Mouse (Mus musculus) liver, embryonic 13.5 days (tissue): ENCODE measurements around the gene Mgl2. TPM values are rescaled to one million over a fixed set of nuclear protein-coding genes. Genes with fewer than 3 reads are reported as not detected.
A peak's percentile ranks its signal among the peaks of the same experiment; 100 is the strongest.

Experiments used
- ATAC-seq: fragments of 200-750 bp; cut with Nextera tagmentation; 2 replicates; pipeline ENCODE4 v1.8.0; 2017; ENCODE audit warnings: low read depth, mild to moderate bottlenecking, moderate number of reproducible peaks, moderate library complexity
- DNase-seq: peaks from one replicate; pipeline ENCODE4 v3.0.0; 2022
- H3K27ac ChIP-seq: fragments of 300-500 bp; sonication (generic); 2 replicates; pipeline ENCODE4 v1.5.1; 2015; ENCODE audit warnings: moderate library complexity, mild to moderate bottlenecking, inconsistent platforms
- H3K27me3 ChIP-seq: fragments of 300-500 bp; sonication (generic); 2 replicates; pipeline ENCODE4 v1.6.1; 2015; ENCODE audit warnings: mild to moderate bottlenecking, inconsistent platforms
- H3K36me3 ChIP-seq: fragments of 300-500 bp; sonication (generic); 2 replicates; pipeline ENCODE4 v1.6.1; 2015; ENCODE audit warnings: mild to moderate bottlenecking, inconsistent platforms
- H3K4me1 ChIP-seq: fragments of 300-500 bp; sonication (generic); replicated peaks from 2 replicates; pipeline ENCODE4 v1.6.1; 2015; ENCODE audit warnings: inconsistent platforms
- H3K4me2 ChIP-seq: fragments of 300-500 bp; sonication (generic); 2 replicates; pipeline ENCODE4 v1.6.1; 2015; ENCODE audit warnings: inconsistent platforms, mild to moderate bottlenecking, moderate library complexity
- H3K4me3 ChIP-seq: fragments of 300-500 bp; sonication (generic); replicated peaks from 2 replicates; pipeline ENCODE4 v1.5.1; 2015; ENCODE audit warnings: mild to moderate bottlenecking, inconsistent platforms
- H3K9ac ChIP-seq: fragments of 300-500 bp; sonication (generic); 2 replicates; pipeline ENCODE4 v1.6.1; 2015; ENCODE audit warnings: mild to moderate bottlenecking, inconsistent platforms
- H3K9me3 ChIP-seq: fragments of 300-500 bp; sonication (generic); replicated peaks from 2 replicates; pipeline ENCODE4 v1.6.1; 2016; ENCODE audit warnings: inconsistent platforms
- WGBS: fragments of 180-500 bp; shearing (Covaris S2); methylation state at CpG from one replicate; pipeline ENCODE4 v1.1.7; 2015; ENCODE audit not compliant: insufficient replicate concordance; 5-methylcytosine and 5-hydroxymethylcytosine counted together
- polyA plus RNA-seq: library from polyadenylated mRNA; unstranded; fragments of >200 nt; fragmentation: Nextera tagmentation; extraction: Ambion mirVana; gene quantifications from 2 replicates; pipeline ENCODE4 v1.2.1, GENCODE M21; 2015

Gene Mgl2
- polyA plus RNA-seq, 1 experiment from 2014 or later, result 1.2 TPM

DNA sequence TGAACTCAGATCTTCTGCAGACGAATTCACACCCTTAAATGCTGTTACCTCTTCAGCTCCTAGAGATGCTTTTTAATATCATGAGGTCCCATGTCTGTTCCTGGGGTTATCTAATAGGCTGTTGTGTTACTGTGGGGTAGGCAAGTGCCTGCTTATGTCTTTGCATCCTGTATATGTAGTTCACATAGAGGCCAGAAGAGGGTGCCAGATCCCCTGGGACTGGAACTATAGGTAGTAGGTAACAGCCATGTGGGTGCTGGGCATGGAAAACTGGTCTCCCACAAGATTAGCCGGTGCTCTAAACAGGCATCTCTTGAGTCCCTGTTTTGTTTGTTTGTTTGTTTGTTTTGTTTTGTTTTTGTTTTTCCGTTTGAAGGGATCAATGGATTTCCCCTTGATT lies 41.7 kb downstream of the Mgl2 start:
- Histone ChIP-seq H3K27ac (no peak overlapping the region), H3K27me3 (no peaks in the 10 kb centered on the region), H3K4me1 (no peaks in the 10 kb centered on the region), H3K36me3 (no peaks in the 10 kb centered on the region), H3K9me3 (no peaks in the 10 kb centered on the region), H3K4me2 (no peak overlapping the region), H3K9ac (no peak overlapping the region), H3K4me3 (no peak overlapping the region)
- 33% methylated on average over 3 of the region's 3 CpGs for WGBS
- DNase-seq (peak; percentile 23), ATAC-seq (no peak)

DNA sequence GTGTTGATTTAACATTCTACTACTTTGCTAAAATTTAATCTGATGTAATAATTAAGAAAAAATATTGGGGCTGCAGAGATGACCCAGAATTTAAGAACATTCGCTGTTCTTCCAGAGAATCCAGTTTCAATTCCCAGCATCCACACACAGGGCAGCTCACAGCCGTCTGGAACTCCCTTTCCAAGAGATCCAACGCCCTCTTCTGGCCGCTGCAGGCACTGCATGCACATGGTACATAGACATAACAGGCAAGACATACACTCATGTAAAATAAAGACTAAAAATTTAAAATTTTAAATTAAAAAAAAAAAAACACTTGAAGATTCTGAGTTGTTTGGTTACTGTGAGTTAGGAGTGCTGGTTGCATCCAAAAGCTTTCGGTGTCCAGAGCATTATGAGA lies 42.2 kb downstream of the Mgl2 start:
- Histone ChIP-seq H3K27ac (no peak overlapping the region), H3K4me2 (no peak overlapping the region), H3K27me3 (no peaks in the 10 kb centered on the region), H3K4me1 (no peaks in the 10 kb centered on the region), H3K4me3 (no peak overlapping the region), H3K9ac (no peak overlapping the region), H3K9me3 (no peaks in the 10 kb centered on the region), H3K36me3 (no peaks in the 10 kb centered on the region)
- ATAC-seq (no peak), DNase-seq (no peak)
- 43% methylated on average over 5 of the region's 5 CpGs for WGBS

DNA sequence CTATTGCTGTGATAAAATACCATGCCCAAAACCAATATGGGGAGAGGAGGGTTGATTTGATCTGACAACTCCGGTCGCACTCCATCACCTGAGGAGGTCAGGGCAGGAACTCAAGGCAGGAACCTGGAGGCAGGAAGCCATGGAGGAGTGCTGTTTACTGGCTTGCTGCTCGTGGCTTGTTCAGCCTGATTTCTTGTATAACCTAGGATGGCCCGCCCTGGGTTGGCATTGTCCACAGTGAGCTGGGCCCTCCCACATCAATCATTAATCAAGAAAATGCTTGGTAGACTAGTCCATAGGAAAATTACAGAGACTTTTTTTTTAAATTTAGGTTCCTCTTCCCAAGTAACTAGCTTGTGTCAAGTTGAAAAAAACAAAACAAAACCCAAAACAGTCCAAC lies 44.4 kb downstream of the Mgl2 start:
- H3K4me2 ChIP-seq, result no peak overlapping the region
- no peak overlapping the region for H3K9ac ChIP-seq
- no peak for DNase-seq
- 68% methylated on average over 4 of the region's 4 CpGs for WGBS
- no peaks in the 10 kb centered on the region for H3K4me1 ChIP-seq
- H3K36me3 ChIP-seq, result no peaks in the 10 kb centered on the region
- no peaks in the 10 kb centered on the region for H3K27me3 ChIP-seq
- no peak overlapping the region for H3K27ac ChIP-seq
- no peaks in the 10 kb centered on the region for H3K9me3 ChIP-seq
- no peak for ATAC-seq
- no peak overlapping the region for H3K4me3 ChIP-seq

DNA sequence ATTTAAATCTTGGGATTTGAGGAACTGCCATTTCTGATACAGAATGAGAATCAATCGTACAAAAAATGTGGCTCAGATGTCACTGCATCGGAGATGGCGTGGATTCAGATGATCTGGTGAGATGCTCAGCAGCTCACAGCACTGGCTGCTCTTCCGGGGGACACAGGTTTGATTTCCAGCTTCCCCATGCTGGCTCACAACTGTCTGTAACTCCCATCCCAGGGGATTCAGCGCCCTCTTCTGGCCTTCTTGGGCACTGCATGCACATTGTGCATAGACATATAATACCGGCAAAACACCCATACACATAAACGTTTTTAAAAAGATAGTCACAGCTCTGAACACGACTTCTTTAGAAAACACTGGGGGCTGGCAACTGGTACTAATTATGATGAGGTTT lies 47.5 kb downstream of the Mgl2 start:
- Histone ChIP-seq H3K9me3 (no peaks in the 10 kb centered on the region), H3K4me3 (no peak overlapping the region), H3K9ac (no peak overlapping the region), H3K27me3 (no peaks in the 10 kb centered on the region), H3K4me2 (no peak overlapping the region), H3K27ac (no peak overlapping the region), H3K36me3 (no peaks in the 10 kb centered on the region), H3K4me1 (no peaks in the 10 kb centered on the region)
- WGBS, result 58% methylated on average over 8 of the region's 8 CpGs
- DNase-seq (no peak), ATAC-seq (no peak)

DNA sequence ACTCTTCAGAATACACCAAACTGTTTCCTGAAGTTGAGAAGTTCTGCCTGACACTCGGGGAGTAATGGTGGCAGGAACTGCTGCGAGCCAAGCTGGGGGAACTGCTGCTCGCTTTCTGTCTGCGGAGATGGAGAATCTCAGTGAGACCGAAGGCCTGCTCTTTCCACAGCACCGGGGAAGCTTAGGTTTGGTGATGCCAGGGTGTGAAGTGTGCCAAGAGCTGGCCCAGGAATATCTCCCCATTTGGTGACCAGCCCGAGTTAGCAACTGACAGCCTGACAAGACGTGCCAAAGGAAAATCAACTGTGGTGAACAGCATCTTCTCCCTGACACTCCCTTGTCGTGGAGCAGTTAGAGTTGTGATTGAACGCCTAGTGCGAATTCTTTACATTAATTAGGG lies 48.2 kb downstream of the Mgl2 start:
- 72% methylated on average over 11 of the region's 11 CpGs for WGBS
- no peak for ATAC-seq

DNA sequence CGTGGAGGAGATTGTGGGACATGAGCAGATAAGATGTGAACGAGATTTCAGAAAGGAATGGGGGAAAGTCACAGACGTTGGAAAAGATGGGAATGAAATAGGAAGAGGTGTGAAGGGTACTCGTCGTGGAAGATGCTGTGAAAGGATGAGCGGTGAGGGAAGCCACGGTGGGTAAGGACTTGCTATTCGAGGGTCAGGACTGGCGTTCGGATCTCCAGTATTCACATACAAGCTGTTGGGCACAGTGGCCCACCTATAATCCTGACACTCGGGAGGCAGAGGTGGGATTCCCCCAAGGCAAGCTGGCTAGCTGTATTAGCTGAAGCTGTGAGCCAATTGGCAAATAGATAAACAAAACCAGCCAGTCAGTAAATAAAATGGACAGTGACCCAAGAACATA lies 48.6 kb downstream of the Mgl2 start:
- Histone ChIP-seq H3K27ac (no peak overlapping the region), H3K4me1 (no peaks in the 10 kb centered on the region), H3K4me2 (no peak overlapping the region), H3K9ac (no peak overlapping the region), H3K9me3 (no peaks in the 10 kb centered on the region), H3K27me3 (no peaks in the 10 kb centered on the region), H3K36me3 (no peaks in the 10 kb centered on the region), H3K4me3 (no peak overlapping the region)
- no peak for DNase-seq
- WGBS, result 66% methylated on average over 11 of the region's 11 CpGs
- no peak for ATAC-seq

More for the DNA sequence above, 48.2 kb downstream of the Mgl2 start:
- H3K9me3 ChIP-seq, result no peaks in the 10 kb centered on the region
- H3K9ac ChIP-seq, result no peak overlapping the region
- no peaks in the 10 kb centered on the region for H3K27me3 ChIP-seq
- no peaks in the 10 kb centered on the region for H3K36me3 ChIP-seq
- H3K4me1 ChIP-seq, result no peaks in the 10 kb centered on the region
- H3K4me3 ChIP-seq, result no peak overlapping the region
- H3K27ac ChIP-seq, result no peak overlapping the region
- no peak overlapping the region for H3K4me2 ChIP-seq
- DNase-seq, result no peak

DNA sequence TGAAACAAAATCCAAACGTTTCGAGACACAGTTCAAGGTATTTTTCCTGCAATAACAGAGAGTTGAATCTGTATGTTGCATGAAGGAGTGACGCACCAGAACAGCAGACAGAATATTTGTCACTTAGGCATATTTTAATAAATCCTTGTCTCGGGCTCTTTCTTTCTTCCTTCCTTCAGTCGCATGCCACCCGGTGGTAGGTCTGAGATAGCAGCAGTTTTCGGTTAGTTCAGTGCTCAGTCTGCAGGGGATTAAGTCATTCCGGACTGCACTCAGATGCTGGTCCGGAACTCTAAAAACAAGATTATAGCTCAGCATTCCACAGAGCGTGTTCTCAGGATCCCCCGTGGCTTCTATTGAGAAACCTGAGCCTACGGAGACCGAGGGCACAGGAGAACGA lies 49.3 kb downstream of the Mgl2 start:
- Histone ChIP-seq H3K4me3 (no peak overlapping the region), H3K27me3 (no peaks in the 10 kb centered on the region), H3K27ac (no peak overlapping the region), H3K4me1 (no peaks in the 10 kb centered on the region), H3K9me3 (no peaks in the 10 kb centered on the region), H3K36me3 (no peaks in the 10 kb centered on the region), H3K9ac (no peak overlapping the region), H3K4me2 (no peak overlapping the region)
- DNase-seq (no peak), ATAC-seq (no peak)
- WGBS, result 35% methylated on average over 14 of the region's 14 CpGs

DNA sequence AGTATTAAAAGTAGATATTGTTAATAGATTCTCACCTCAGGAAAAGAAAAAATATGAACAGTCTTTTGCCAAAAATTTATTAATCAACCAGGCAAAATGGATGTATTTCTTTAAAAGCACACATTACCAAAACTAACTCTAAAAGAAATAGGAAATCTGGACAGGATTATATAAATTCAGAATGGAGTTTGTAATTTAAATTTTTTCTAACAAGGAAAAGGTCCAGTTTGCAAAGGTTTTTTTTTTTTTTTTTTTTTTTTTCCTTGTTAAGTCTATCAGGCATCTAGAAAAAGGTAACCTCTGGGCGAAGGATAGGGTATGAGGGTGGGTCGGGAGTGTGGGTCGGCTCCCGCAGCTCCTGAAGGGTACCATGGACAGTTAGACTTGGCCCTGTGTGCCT lies 50.4 kb downstream of the Mgl2 start:
- Histone ChIP-seq H3K9ac (no peak overlapping the region), H3K4me1 (no peaks in the 10 kb centered on the region), H3K36me3 (no peaks in the 10 kb centered on the region), H3K27ac (no peak overlapping the region), H3K27me3 (no peaks in the 10 kb centered on the region), H3K4me2 (no peak overlapping the region), H3K4me3 (no peak overlapping the region), H3K9me3 (no peaks in the 10 kb centered on the region)
- WGBS, result 78% methylated on average over 4 of the region's 4 CpGs
- DNase-seq, result no peak
- ATAC-seq, result no peak

DNA sequence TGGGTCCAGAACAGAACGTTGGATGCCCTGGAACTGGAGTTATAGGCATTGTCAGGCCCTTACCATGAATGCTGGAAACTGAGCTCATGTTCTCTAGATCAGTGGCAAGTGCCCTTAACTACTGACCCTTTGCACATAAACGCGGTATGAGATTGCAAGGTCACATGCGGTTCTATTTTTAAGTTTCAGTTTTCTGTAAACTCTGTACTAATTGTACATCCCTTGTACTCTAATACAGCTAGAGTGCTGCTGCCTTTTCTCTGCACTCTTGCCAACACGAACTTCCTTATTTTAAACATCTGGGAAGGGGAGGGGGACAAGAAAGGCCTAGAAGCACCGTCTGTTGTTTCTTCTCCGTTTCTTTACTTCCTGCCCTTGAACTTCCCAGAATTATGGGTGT lies 55.0 kb downstream of the Mgl2 start:
- WGBS, result 44% methylated on average over 7 of the region's 7 CpGs
- ATAC-seq, result no peak
- H3K4me3 ChIP-seq, result no peak overlapping the region

More for the DNA sequence above, 55.0 kb downstream of the Mgl2 start:
- Histone ChIP-seq H3K27me3 (no peaks in the 10 kb centered on the region), H3K9me3 (no peaks in the 10 kb centered on the region), H3K36me3 (no peaks in the 10 kb centered on the region), H3K4me2 (no peak overlapping the region), H3K9ac (no peak overlapping the region), H3K4me1 (no peaks in the 10 kb centered on the region), H3K27ac (no peak overlapping the region)
- DNase-seq, result no peak

Other genes with a start within 250 kb of the Mgl2 start
- gene Kctd11, start 248.9 kb upstream of the Mgl2 start, polyA plus RNA-seq, result 0.89 and 1.3 TPM in 2 replicates
- 4.4 and 4.9 TPM in 2 replicates for gene Acap1, start 234.8 kb upstream of the Mgl2 start, polyA plus RNA-seq
- 0.89 and 1.0 TPM in 2 replicates for gene 2810408A11Rik, start 229.3 kb upstream of the Mgl2 start, polyA plus RNA-seq
- gene Neurl4, start 229.3 kb upstream of the Mgl2 start, polyA plus RNA-seq, result 2.3 and 2.8 TPM in 2 replicates
- 107 and 116 TPM in 2 replicates for gene Gps2, start 216.4 kb upstream of the Mgl2 start, polyA plus RNA-seq
- gene Eif5a, start 208.4 kb upstream of the Mgl2 start, polyA plus RNA-seq, result 1,847 and 1,941 TPM in 2 replicates
- 0.28 and 0.30 TPM in 2 replicates for gene Ybx2, start 194.5 kb upstream of the Mgl2 start, polyA plus RNA-seq
- gene Slc2a4, start 182.1 kb upstream of the Mgl2 start, polyA plus RNA-seq, result 14.2 TPM in 2 replicates
- gene Cldn7, start 165.6 kb upstream of the Mgl2 start, polyA plus RNA-seq, result 2.4 and 4.2 TPM in 2 replicates
- gene Ctdnep1, start 149.2 kb upstream of the Mgl2 start, polyA plus RNA-seq, result 8.7 and 10.1 TPM in 2 replicates
- 84.9 and 86.9 TPM in 2 replicates for gene Elp5, start 147.8 kb upstream of the Mgl2 start, polyA plus RNA-seq
- gene Gabarap, start 139.2 kb upstream of the Mgl2 start, polyA plus RNA-seq, result 259 and 294 TPM in 2 replicates
- gene Phf23, start 134.6 kb upstream of the Mgl2 start, polyA plus RNA-seq, result 29.8 and 32.7 TPM in 2 replicates
- 6.4 and 7.4 TPM in 2 replicates for gene Dvl2, start 129.7 kb upstream of the Mgl2 start, polyA plus RNA-seq
- gene Acadvl, start 114.9 kb upstream of the Mgl2 start, polyA plus RNA-seq, result 83.7 and 87.2 TPM in 2 replicates
- 1.1 and 1.2 TPM in 2 replicates for gene Dlg4, start 113.4 kb upstream of the Mgl2 start, polyA plus RNA-seq
- gene Asgr1, start 76.2 kb upstream of the Mgl2 start, polyA plus RNA-seq, result 1.4 and 1.8 TPM in 2 replicates
- 5.2 and 5.7 TPM in 2 replicates for gene Asgr2, start 37.7 kb upstream of the Mgl2 start, polyA plus RNA-seq
- 0.27 and 0.32 TPM in 2 replicates for gene Clec10a, start 25.9 kb downstream of the Mgl2 start, polyA plus RNA-seq
- gene Slc16a11, start 82.4 kb downstream of the Mgl2 start, polyA plus RNA-seq, result 0.73 and 0.83 TPM in 2 replicates
- 4.8 and 7.5 TPM in 2 replicates for gene Slc16a13, start 90.7 kb downstream of the Mgl2 start, polyA plus RNA-seq
- gene Bcl6b, start 99.5 kb downstream of the Mgl2 start, polyA plus RNA-seq, result 1.6 and 1.8 TPM in 2 replicates
- gene 0610010K14Rik, start 107.6 kb downstream of the Mgl2 start, polyA plus RNA-seq, result 82.5 and 85.7 TPM in 2 replicates
- 6.5 and 7.1 TPM in 2 replicates for gene Gm21988, start 109.5 kb downstream of the Mgl2 start, polyA plus RNA-seq
- gene Rnasek, start 109.5 kb downstream of the Mgl2 start, polyA plus RNA-seq, result 155 and 175 TPM in 2 replicates
- gene Alox12, start 125.0 kb downstream of the Mgl2 start, polyA plus RNA-seq, result 19.5 and 21.6 TPM in 2 replicates
- 0.06 and 0.10 TPM in 2 replicates for gene Alox12e, start 192.3 kb downstream of the Mgl2 start, polyA plus RNA-seq
- 1.1 TPM in 2 replicates for gene Alox15, start 221.7 kb downstream of the Mgl2 start, polyA plus RNA-seq